Mouse (Mus musculus) erythroblast, embryonic 14.5 days (primary cell): ENCODE data around the gene Gm20441. TPM values are rescaled to one million over a fixed set of nuclear protein-coding genes. Genes with fewer than 3 reads are reported as not detected.
A peak's percentile ranks its signal among the peaks of the same experiment; 100 is the strongest.

Experiments
- H3K27me3 ChIP-seq: 2 replicates; pipeline ENCODE4 v1.6.1; 2012; ENCODE audit warnings: inconsistent platforms; ENCODE audit not compliant: control insufficient read depth
- H3K36me3 ChIP-seq: 2 replicates; pipeline ENCODE4 v1.6.1; 2012; ENCODE audit warnings: mild to moderate bottlenecking, inconsistent platforms; ENCODE audit not compliant: control insufficient read depth
- H3K4me1 ChIP-seq: 2 replicates; pipeline ENCODE4 v1.6.1; 2012; ENCODE audit warnings: inconsistent platforms; ENCODE audit not compliant: control insufficient read depth
- H3K4me3 ChIP-seq: replicated peaks from 2 replicates; pipeline ENCODE3; 2012; ENCODE audit warnings: moderate library complexity, mild to moderate bottlenecking, inconsistent platforms
- H3K9me3 ChIP-seq: 2 replicates; pipeline ENCODE4 v1.6.1; 2012; ENCODE audit warnings: low read length, inconsistent platforms, mixed read lengths; ENCODE audit not compliant: control insufficient read depth
- GATA1 ChIP-seq: IDR thresholded peaks from 2 replicates; pipeline ENCODE4 v1.6.1; 2012; ENCODE audit warnings: low read length, inconsistent platforms, mixed read lengths
- TAL1 ChIP-seq: IDR thresholded peaks from 3 replicates; pipeline ENCODE4 v1.6.1; 2012; ENCODE audit warnings: low read length, inconsistent platforms, mixed read lengths
- polyA plus RNA-seq: library from polyadenylated mRNA; stranded (reverse); fragments of >175 nt; gene quantifications from 2 replicates; pipeline ENCODE4 v1.2.3, GENCODE M21; 2012

Gene Gm20441
- polyA plus RNA-seq, 1 experiment = not detected

GRCm38 (mm10) chr10:75766856-75767255 is 13.9 kb downstream of the Gm20441 start:
- TF ChIP-seq TAL1 (no peak), GATA1 (no peak)
- Histone ChIP-seq H3K4me1 (peaks cover 46% of the 10 kb centered on the region), H3K9me3 (no peaks in the 10 kb centered on the region), H3K36me3 (peaks cover 11% of the 10 kb centered on the region), H3K4me3 (no peak overlapping the region), H3K27me3 (no peaks in the 10 kb centered on the region)

- TF ChIP-seq GATA1 = 0 out of 2 replicates have a peak, but pooled peaks have one; percentile 8
- TF ChIP-seq TAL1 = no peak
- Histone ChIP-seq H3K4me3 (peak overlapping the region; percentile 99), H3K4me1 (peaks cover 55% of the 10 kb centered on the region), H3K27me3 (no peaks in the 10 kb centered on the region), H3K9me3 (peaks cover 4% of the 10 kb centered on the region), H3K36me3 (peaks cover 31% of the 10 kb centered on the region)
Observed at GRCm38 (mm10) chr10:75764519-75765473, 16.0 kb downstream of the Gm20441 start.

GRCm38 (mm10) chr10:75763682-75764518 is 16.9 kb downstream of the Gm20441 start, which contains the start of gene Cabin1:
TSS of gene Cabin1 (minus strand) at chr10:75764341.
- H3K4me3 ChIP-seq = peak within 1 kb of the TSS; percentile 99
- peaks cover 4% of the 10 kb centered on the region for H3K9me3 ChIP-seq
- peaks cover 39% of the 10 kb centered on the region for H3K36me3 ChIP-seq
- peaks cover 56% of the 10 kb centered on the region for H3K4me1 ChIP-seq
- TF ChIP-seq TAL1 (no peak), GATA1 (no peak)
- no peaks in the 10 kb centered on the region for H3K27me3 ChIP-seq

- Histone ChIP-seq H3K4me1 (peaks cover 51% of the 10 kb centered on the region), H3K4me3 (peak overlapping the region; percentile 99), H3K36me3 (peaks cover 53% of the 10 kb centered on the region), H3K9me3 (peaks cover 8% of the 10 kb centered on the region), H3K27me3 (no peaks in the 10 kb centered on the region)
- TF ChIP-seq TAL1 (peak; percentile 68; the same call in 2 of the 3 replicates), GATA1 (0 out of 2 replicates have a peak, but pooled peaks have one; percentile 11)
Observed at GRCm38 (mm10) chr10:75762413-75762812, 18.3 kb downstream of the Gm20441 start.

- no peaks in the 10 kb centered on the region for H3K27me3 ChIP-seq
- TF ChIP-seq GATA1 = no peak
- TF ChIP-seq TAL1 = no peak
- H3K4me3 ChIP-seq = no peak overlapping the region
- peaks cover 8% of the 10 kb centered on the region for H3K9me3 ChIP-seq
- H3K36me3 ChIP-seq = peaks cover 74% of the 10 kb centered on the region
- peaks cover 47% of the 10 kb centered on the region for H3K4me1 ChIP-seq
Observed at GRCm38 (mm10) chr10:75760311-75760710, 20.4 kb downstream of the Gm20441 start.

- TF ChIP-seq GATA1 (no peak), TAL1 (no peak)
- Histone ChIP-seq H3K4me1 (peaks cover 18% of the 10 kb centered on the region), H3K4me3 (no peak overlapping the region), H3K36me3 (peaks cover 98% of the 10 kb centered on the region), H3K9me3 (peaks cover 8% of the 10 kb centered on the region), H3K27me3 (no peaks in the 10 kb centered on the region)
Observed at GRCm38 (mm10) chr10:75756719-75757118, 24.0 kb downstream of the Gm20441 start.

- H3K27me3 ChIP-seq = no peaks in the 10 kb centered on the region
- H3K4me1 ChIP-seq = no peaks in the 10 kb centered on the region; the same call in 1 of the 2 replicates
- peaks cover 99% of the 10 kb centered on the region for H3K36me3 ChIP-seq
- H3K9me3 ChIP-seq = no peaks in the 10 kb centered on the region
- no peak for TF ChIP-seq GATA1
- no peak for TF ChIP-seq TAL1
- H3K4me3 ChIP-seq = no peak overlapping the region
Observed at GRCm38 (mm10) chr10:75744017-75744416, 36.7 kb downstream of the Gm20441 start.

GRCm38 (mm10) chr10:75743369-75743768 is 37.4 kb downstream of the Gm20441 start:
- H3K36me3 ChIP-seq = peaks cover 100% of the 10 kb centered on the region
- no peak for TF ChIP-seq GATA1
- no peak for TF ChIP-seq TAL1
- no peaks in the 10 kb centered on the region for H3K27me3 ChIP-seq
- no peaks in the 10 kb centered on the region; the same call in 1 of the 2 replicates for H3K4me1 ChIP-seq
- H3K4me3 ChIP-seq = no peak overlapping the region
- H3K9me3 ChIP-seq = no peaks in the 10 kb centered on the region

- TF ChIP-seq TAL1 (no peak), GATA1 (no peak)
- no peak overlapping the region for H3K4me3 ChIP-seq
- H3K36me3 ChIP-seq = peaks cover 100% of the 10 kb centered on the region
- H3K27me3 ChIP-seq = no peaks in the 10 kb centered on the region
- H3K4me1 ChIP-seq = peaks cover 3% of the 10 kb centered on the region
- no peaks in the 10 kb centered on the region for H3K9me3 ChIP-seq
Observed at GRCm38 (mm10) chr10:75740866-75741265, 39.9 kb downstream of the Gm20441 start.
